Mouse (Mus musculus): ENCODE results near the gene Plcb3. TPM values are rescaled to one million over a fixed set of nuclear protein-coding genes. Genes with fewer than 3 reads are reported as not detected.

Gene Plcb3
- polyA plus RNA-seq, 1 experiment from 2014 or later: 55.9 TPM

- no peak; the same call in 1 of the 2 replicates for ATAC-seq (ENCODE audit: insufficient read depth)
- no peaks in the 10 kb centered on the region for H3K27me3 ChIP-seq (ENCODE audit: insufficient read depth, low read length)
- no peak for TF ChIP-seq CTCF (IDR thresholded peaks at IDR 0.05; ENCODE audit: low read depth)
- no peak for DNase-seq
- peak overlapping the region; percentile 89 for H3K4me2 ChIP-seq
- H3K27ac ChIP-seq (ENCODE audit: low read depth): peak overlapping the region; percentile 42; the same call in 1 of the 2 replicates
- under 1% methylated on average over 20 of the region's 20 CpGs for WGBS
- peaks cover 25% of the 10 kb centered on the region for H3K36me3 ChIP-seq (ENCODE audit: insufficient read depth)
- no peaks in the 10 kb centered on the region for H3K9me3 ChIP-seq (ENCODE audit: low read depth, low read length)
- H3K4me3 ChIP-seq (ENCODE audit: low read depth, low read length): peak overlapping the region; percentile 70
- peaks cover 13% of the 10 kb centered on the region for H3K4me1 ChIP-seq (ENCODE audit: insufficient read depth)
- H3K9ac ChIP-seq: peak overlapping the region; percentile 71
Observed at GRCm38 (mm10) chr19:6969291-6969664, 7.0 kb downstream of the Plcb3 start.

- ATAC-seq (ENCODE audit: insufficient read depth): no peak
- peaks cover 13% of the 10 kb centered on the region for H3K4me1 ChIP-seq (ENCODE audit: insufficient read depth)
- H3K27me3 ChIP-seq (ENCODE audit: insufficient read depth, low read length): no peaks in the 10 kb centered on the region
- peaks cover 31% of the 10 kb centered on the region for H3K36me3 ChIP-seq (ENCODE audit: insufficient read depth)
- H3K4me2 ChIP-seq: peak overlapping the region; percentile 89
- H3K27ac ChIP-seq (ENCODE audit: low read depth): peak overlapping the region; percentile 42; the same call in 1 of the 2 replicates
- H3K9me3 ChIP-seq (ENCODE audit: low read depth, low read length): no peaks in the 10 kb centered on the region
- H3K9ac ChIP-seq: peak overlapping the region; percentile 71
- 5% methylated on average over 15 of the region's 15 CpGs for WGBS
- TF ChIP-seq CTCF (IDR thresholded peaks at IDR 0.05; ENCODE audit: low read depth): no peak
- DNase-seq: peak; percentile 45
- H3K4me3 ChIP-seq (ENCODE audit: low read depth, low read length): peak overlapping the region; percentile 70
Observed at GRCm38 (mm10) chr19:6968491-6969271, 7.6 kb downstream of the Plcb3 start.

- H3K4me2 ChIP-seq: no peak overlapping the region
- no peak overlapping the region for H3K4me3 ChIP-seq (ENCODE audit: low read depth, low read length)
- H3K4me1 ChIP-seq (ENCODE audit: insufficient read depth): peaks cover 11% of the 10 kb centered on the region
- H3K9ac ChIP-seq: no peak overlapping the region
- H3K36me3 ChIP-seq (ENCODE audit: insufficient read depth): peaks cover 73% of the 10 kb centered on the region
- WGBS: 85% methylated on average over 10 of the region's 10 CpGs
- TF ChIP-seq CTCF (IDR thresholded peaks at IDR 0.05; ENCODE audit: low read depth): no peak
- DNase-seq: no peak
- H3K27me3 ChIP-seq (ENCODE audit: insufficient read depth, low read length): no peaks in the 10 kb centered on the region
- ATAC-seq (ENCODE audit: insufficient read depth): no peak
- no peaks in the 10 kb centered on the region for H3K9me3 ChIP-seq (ENCODE audit: low read depth, low read length)
- no peak overlapping the region for H3K27ac ChIP-seq (ENCODE audit: low read depth)
Observed at GRCm38 (mm10) chr19:6956461-6956860, 19.8 kb downstream of the Plcb3 start.

DNA sequence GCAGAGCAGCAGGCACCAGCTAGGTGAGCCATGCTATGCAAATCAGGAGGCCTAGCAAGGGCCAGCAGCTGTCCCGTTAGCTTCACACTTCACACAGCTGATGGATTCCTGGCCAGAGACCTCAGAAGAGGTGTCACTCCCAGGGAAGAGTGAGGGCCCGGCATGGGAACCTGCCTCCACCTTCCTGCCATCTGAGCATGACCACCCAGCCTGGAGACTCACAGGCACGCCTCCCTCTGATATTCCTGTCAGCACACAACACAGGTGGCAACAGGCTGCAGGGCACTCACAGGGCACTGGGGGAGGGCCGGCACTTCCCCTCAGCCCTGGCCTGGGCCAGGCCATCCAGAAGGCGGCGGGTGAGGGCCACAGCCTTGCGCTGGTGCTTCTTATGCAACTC, 20.8 kb downstream of the Plcb3 start:
- peaks cover 11% of the 10 kb centered on the region for H3K4me1 ChIP-seq (ENCODE audit: insufficient read depth)
- H3K36me3 ChIP-seq (ENCODE audit: insufficient read depth): peaks cover 67% of the 10 kb centered on the region
- no peak overlapping the region for H3K4me2 ChIP-seq
- no peak for ATAC-seq (ENCODE audit: insufficient read depth)
- no peak overlapping the region for H3K27ac ChIP-seq (ENCODE audit: low read depth)
- H3K9ac ChIP-seq: no peak overlapping the region
- no peaks in the 10 kb centered on the region for H3K9me3 ChIP-seq (ENCODE audit: low read depth, low read length)
- 68% methylated on average over 7 of the region's 7 CpGs for WGBS
- H3K27me3 ChIP-seq (ENCODE audit: insufficient read depth, low read length): no peaks in the 10 kb centered on the region
- no peak for DNase-seq
- no peak overlapping the region for H3K4me3 ChIP-seq (ENCODE audit: low read depth, low read length)
- TF ChIP-seq CTCF (IDR thresholded peaks at IDR 0.05; ENCODE audit: low read depth): no peak

DNA sequence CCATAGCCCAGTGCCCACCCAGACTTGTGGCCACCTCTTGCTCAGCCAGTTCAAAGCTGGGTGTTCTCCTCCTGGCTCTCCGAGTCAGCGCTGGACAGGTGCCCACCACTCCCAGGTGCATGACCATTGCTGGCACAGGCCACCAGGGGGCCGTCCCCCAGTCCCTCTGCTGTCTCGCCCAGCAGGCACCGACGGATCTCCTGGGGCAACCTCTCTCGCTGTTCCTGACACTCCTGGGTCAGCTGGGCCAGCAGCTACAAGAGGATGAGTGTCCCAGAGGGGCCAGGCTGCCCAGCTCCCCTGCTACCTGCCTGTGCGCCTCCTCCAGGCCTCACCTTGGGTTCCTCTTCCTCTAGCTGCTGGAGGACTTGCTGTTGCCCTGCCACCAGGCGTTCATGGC, 22.2 kb downstream of the Plcb3 start:
- Histone ChIP-seq H3K36me3 (ENCODE audit: insufficient read depth) (peaks cover 57% of the 10 kb centered on the region), H3K27me3 (ENCODE audit: insufficient read depth, low read length) (no peaks in the 10 kb centered on the region), H3K27ac (ENCODE audit: low read depth) (no peak overlapping the region), H3K4me2 (no peak overlapping the region), H3K4me1 (ENCODE audit: insufficient read depth) (peaks cover 17% of the 10 kb centered on the region), H3K9me3 (ENCODE audit: low read depth, low read length) (no peaks in the 10 kb centered on the region), H3K9ac (no peak overlapping the region), H3K4me3 (ENCODE audit: low read depth, low read length) (no peak overlapping the region)
- peak; percentile 71 for TF ChIP-seq CTCF (IDR thresholded peaks at IDR 0.05; ENCODE audit: low read depth)
- ATAC-seq (ENCODE audit: insufficient read depth) (no peak), DNase-seq (peak; percentile 41)
- WGBS: 45% methylated on average over 9 of the region's 9 CpGs

DNA sequence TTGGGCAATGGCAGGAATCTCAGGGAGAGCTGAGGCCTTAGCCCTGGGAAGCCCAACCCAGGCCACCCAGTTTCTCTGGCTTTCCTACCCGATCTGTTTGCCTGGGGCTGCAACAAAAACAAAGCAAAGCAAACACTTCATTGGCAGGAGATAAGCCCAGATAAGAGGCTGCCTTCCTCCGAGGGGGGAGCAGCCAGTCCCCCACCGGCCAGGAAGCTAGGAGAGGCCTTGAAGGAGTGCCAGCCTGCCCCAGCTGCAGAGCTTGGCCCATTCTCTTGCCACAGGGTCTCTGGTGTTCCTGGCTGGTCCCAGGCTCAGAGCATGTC, 23.6 kb downstream of the Plcb3 start:
- Histone ChIP-seq H3K36me3 (ENCODE audit: insufficient read depth) (peaks cover 45% of the 10 kb centered on the region), H3K4me3 (ENCODE audit: low read depth, low read length) (peak overlapping the region; percentile 55), H3K27ac (ENCODE audit: low read depth) (peak overlapping the region; percentile 99), H3K4me1 (ENCODE audit: insufficient read depth) (peaks cover 17% of the 10 kb centered on the region), H3K9ac (peak overlapping the region; percentile 73), H3K9me3 (ENCODE audit: low read depth, low read length) (no peaks in the 10 kb centered on the region), H3K4me2 (peak overlapping the region; percentile 95), H3K27me3 (ENCODE audit: insufficient read depth, low read length) (no peaks in the 10 kb centered on the region)
- DNase-seq: peak; percentile 58
- 5% methylated on average over 3 of the region's 3 CpGs for WGBS
- no peak for TF ChIP-seq CTCF (IDR thresholded peaks at IDR 0.05; ENCODE audit: low read depth)
- ATAC-seq (ENCODE audit: insufficient read depth): peak; percentile 9; the same call in 1 of the 2 replicates

- TF ChIP-seq CTCF (IDR thresholded peaks at IDR 0.05; ENCODE audit: low read depth): no peak
Observed at GRCm38 (mm10) chr19:6951994-6952711, 24.1 kb downstream of the Plcb3 start.

More at GRCm38 (mm10) chr19:6951994-6952711, 24.1 kb downstream of the Plcb3 start:
- Histone ChIP-seq H3K9ac (peak overlapping the region; percentile 73), H3K4me2 (peak overlapping the region; percentile 95), H3K36me3 (ENCODE audit: insufficient read depth) (peaks cover 40% of the 10 kb centered on the region), H3K27me3 (ENCODE audit: insufficient read depth, low read length) (no peaks in the 10 kb centered on the region), H3K9me3 (ENCODE audit: low read depth, low read length) (no peaks in the 10 kb centered on the region), H3K4me1 (ENCODE audit: insufficient read depth) (peaks cover 17% of the 10 kb centered on the region), H3K27ac (ENCODE audit: low read depth) (peak overlapping the region; percentile 99), H3K4me3 (ENCODE audit: low read depth, low read length) (peak overlapping the region; percentile 55)
- DNase-seq (peak; percentile 86), ATAC-seq (ENCODE audit: insufficient read depth) (peak; percentile 65)
- 2% methylated on average over 31 of the region's 31 CpGs for WGBS

Measured in lung, embryonic 14.5 days (tissue).